ENCODE assay signal across 8 mouse cellular contexts in genomic region chr9:48984320-48984844, GRCm38 (mm10). TPM values are rescaled to one million over a fixed set of nuclear protein-coding genes. Genes with fewer than 3 reads are reported as not detected.
DNase-seq lines count a peak whose midpoint lies in the region; ATAC-seq lines count a peak whose summit lies in the region.

No protein-coding gene starts in this region.

- peak overlapping the region; percentile 82 for H3K4me3 ChIP-seq in kidney, embryonic 16.5 days (ENCODE audit: low read length)
- peak overlapping the region; percentile 80 for H3K4me3 ChIP-seq in hindbrain, embryonic 13.5 days
- H3K4me3 ChIP-seq in midbrain, embryonic 11.5 days (ENCODE audit: low read depth, low read length): peak overlapping the region; percentile 60

- no peak for DNase-seq in kidney, adult 9 months
- peak; percentile 31 for DNase-seq in ZHBTc4 (ENCODE audit: low read depth, low spot score)
- DNase-seq in midbrain, embryonic 11.5 days (ENCODE audit: low spot score, missing footprints): no peak
- no peak for DNase-seq in adrenal gland, postnatal 36 days
- no peak for DNase-seq in gastrocnemius, postnatal 14 days
- no peak for DNase-seq in layer of hippocampus, postnatal 10 days (ENCODE audit: low spot score in 2 of 2)

- H3K9me3 ChIP-seq in kidney, embryonic 16.5 days (ENCODE audit: low read length): no peaks in the 10 kb centered on the region
- no peaks in the 10 kb centered on the region for H3K9me3 ChIP-seq in hindbrain, embryonic 13.5 days
- no peaks in the 10 kb centered on the region for H3K9me3 ChIP-seq in midbrain, embryonic 11.5 days (ENCODE audit: control insufficient read depth, low read length)

- peak overlapping the region; percentile 66 for H3K4me2 ChIP-seq in kidney, embryonic 16.5 days (replicated peaks; ENCODE audit: low read depth, low read length)
- peak overlapping the region; percentile 82 for H3K4me2 ChIP-seq in hindbrain, embryonic 13.5 days
- peak overlapping the region; percentile 56 for H3K4me2 ChIP-seq in midbrain, embryonic 11.5 days

- no peaks in the 10 kb centered on the region for H3K27me3 ChIP-seq in kidney, embryonic 16.5 days (ENCODE audit: insufficient read depth, low read length)
- no peaks in the 10 kb centered on the region for H3K27me3 ChIP-seq in hindbrain, embryonic 13.5 days
- H3K27me3 ChIP-seq in midbrain, embryonic 11.5 days (ENCODE audit: control insufficient read depth, insufficient read depth, low read length): no peaks in the 10 kb centered on the region

- peak overlapping the region; percentile 90 for H3K27ac ChIP-seq in kidney, embryonic 16.5 days (ENCODE audit: low read length)
- H3K27ac ChIP-seq in hindbrain, embryonic 13.5 days: peak overlapping the region; percentile 90
- H3K27ac ChIP-seq in midbrain, embryonic 11.5 days (ENCODE audit: low read depth, low read length): peak overlapping the region; percentile 69

- no peaks in the 10 kb centered on the region for H3K36me3 ChIP-seq in kidney, embryonic 16.5 days (ENCODE audit: insufficient read depth, low read length)
- no peaks in the 10 kb centered on the region for H3K36me3 ChIP-seq in hindbrain, embryonic 13.5 days
- H3K36me3 ChIP-seq in midbrain, embryonic 11.5 days (ENCODE audit: control insufficient read depth, insufficient read depth, low read length): no peaks in the 10 kb centered on the region

- peak overlapping the region; percentile 76 for H3K9ac ChIP-seq in kidney, embryonic 16.5 days (replicated peaks; ENCODE audit: low read length)
- peak overlapping the region; percentile 74 for H3K9ac ChIP-seq in hindbrain, embryonic 13.5 days
- H3K9ac ChIP-seq in midbrain, embryonic 11.5 days (ENCODE audit: low read length): peak overlapping the region; percentile 56

- ATAC-seq in kidney, embryonic 16.5 days (ENCODE audit: low FRiP score, low TSS enrichment): peak; percentile 14
- ATAC-seq in hindbrain, embryonic 13.5 days (ENCODE audit: low FRiP score): peak; percentile 26
- ATAC-seq in midbrain, embryonic 11.5 days (ENCODE audit: low FRiP score): peak; percentile 6

- intact Hi-C loops in gastrocnemius, postnatal 14 days (cut with DNase I; ENCODE audit: low total_unique reads): no loop called here

- 27% methylated on average over 8 of the region's 8 CpGs for WGBS in kidney, embryonic 16.5 days
- 41% methylated on average over 8 of the region's 8 CpGs for WGBS in hindbrain, embryonic 13.5 days
- WGBS in midbrain, embryonic 11.5 days: 34% methylated on average over 8 of the region's 8 CpGs

- H3K4me1 ChIP-seq in kidney, embryonic 16.5 days (ENCODE audit: insufficient read depth, low read length): peaks cover 22% of the 10 kb centered on the region
- peaks cover 30% of the 10 kb centered on the region for H3K4me1 ChIP-seq in hindbrain, embryonic 13.5 days (replicated peaks)
- peaks cover 10% of the 10 kb centered on the region for H3K4me1 ChIP-seq in midbrain, embryonic 11.5 days (ENCODE audit: control insufficient read depth, insufficient read depth, low read length)

RNA-seq across cellular contexts. Expression of gene Usp28, which starts 0.8 kb away (rescaled TPM):
- polyA plus RNA-seq in kidney, embryonic 16.5 days (2015; fragmentation: Nextera tagmentation; extraction: Ambion mirVana): 30.1 and 36.8 TPM in 2 replicates
- 31.5 and 33.0 TPM in 2 replicates for polyA plus RNA-seq in hindbrain, embryonic 13.5 days (2015; fragmentation: Nextera tagmentation; extraction: Ambion mirVana)
- 41.5 and 43.0 TPM in 2 replicates for polyA plus RNA-seq in midbrain, embryonic 11.5 days (2014; fragmentation: Nextera tagmentation; extraction: Ambion mirVana)
- 10 to 100 TPM in 1 of 2 experiments, 1 to 10 TPM in 1; 9.9 to 13.9 TPM for total RNA-seq in adrenal gland, postnatal 36 days (2021)
- total RNA-seq in gastrocnemius, postnatal 14 days (2021): 10 to 100 TPM; 69.9 to 98.4 TPM
- total RNA-seq in layer of hippocampus, postnatal 10 days (2021): 10 to 100 TPM; 36.3 to 39.2 TPM

RNA-seq across cellular contexts. Expression of gene Htr3b, which starts 19.6 kb away (rescaled TPM):
- 0.10 and 0.32 TPM in 2 replicates for polyA plus RNA-seq in kidney, embryonic 16.5 days (2015; fragmentation: Nextera tagmentation; extraction: Ambion mirVana)
- 0.28 and 0.45 TPM in 2 replicates for polyA plus RNA-seq in hindbrain, embryonic 13.5 days (2015; fragmentation: Nextera tagmentation; extraction: Ambion mirVana)
- polyA plus RNA-seq in midbrain, embryonic 11.5 days (2014; fragmentation: Nextera tagmentation; extraction: Ambion mirVana): 0.08 TPM in 1 of 2 replicates, not detected in the other
- total RNA-seq in adrenal gland, postnatal 36 days (2021): under 1 TPM; 0.20 to 0.33 TPM
- total RNA-seq in gastrocnemius, postnatal 14 days (2021): not detected
- not detected for total RNA-seq in layer of hippocampus, postnatal 10 days (2021)
